9 mouse cellular contexts compared by ENCODE assay signal in genomic region chr7:80583981-80584380, GRCm38 (mm10). TPM values are rescaled to one million over a fixed set of nuclear protein-coding genes. Genes with fewer than 3 reads are reported as not detected.
A peak's percentile ranks its signal among the peaks of the same experiment; 100 is the strongest.
DNase-seq lines count a peak whose midpoint lies in the region; ATAC-seq lines count a peak whose summit lies in the region.
"Had no signal": no experiment of that assay in that cellular context is flagged by ENCODE, and none has a peak within 500 bp of the region (broad histone marks: within the 10 kb centered on the region; RNA-seq: fewer than 3 reads in every experiment).

No protein-coding gene starts in this region.

- H3K9ac ChIP-seq in liver, embryonic 12.5 days, result no peak overlapping the region
- no peak overlapping the region for H3K9ac ChIP-seq in forebrain, embryonic 11.5 days (ENCODE audit: low read length)
- H3K9ac ChIP-seq in hindbrain, embryonic 16.5 days (ENCODE audit: low read depth, low read length), result no peak overlapping the region
- H3K9ac ChIP-seq in midbrain, embryonic 12.5 days (replicated peaks), result no peak overlapping the region
- H3K9ac ChIP-seq: neural tube, embryonic 12.5 days had no signal

- no peaks in the 10 kb centered on the region for H3K9me3 ChIP-seq in liver, embryonic 12.5 days (replicated peaks)
- no peaks in the 10 kb centered on the region for H3K9me3 ChIP-seq in forebrain, embryonic 11.5 days (ENCODE audit: control insufficient read depth, low read length)
- H3K9me3 ChIP-seq in hindbrain, embryonic 16.5 days (ENCODE audit: control insufficient read depth, low read length), result no peaks in the 10 kb centered on the region
- H3K9me3 ChIP-seq in midbrain, embryonic 12.5 days, result no peaks in the 10 kb centered on the region
- H3K9me3 ChIP-seq: neural tube, embryonic 12.5 days had no signal

- H3K4me1 ChIP-seq in liver, embryonic 12.5 days, result peaks cover 23% of the 10 kb centered on the region
- peaks cover 5% of the 10 kb centered on the region; the same call in 1 of the 2 replicates for H3K4me1 ChIP-seq in forebrain, embryonic 11.5 days (replicated peaks; ENCODE audit: control insufficient read depth, insufficient read depth, low read length)
- H3K4me1 ChIP-seq in hindbrain, embryonic 16.5 days (ENCODE audit: control insufficient read depth, insufficient read depth, low read depth, low read length), result peaks cover 8% of the 10 kb centered on the region; the same call in 1 of the 2 replicates
- peaks cover 14% of the 10 kb centered on the region; the same call in 1 of the 2 replicates for H3K4me1 ChIP-seq in midbrain, embryonic 12.5 days

- H3K36me3 ChIP-seq in liver, embryonic 12.5 days, result peaks cover 7% of the 10 kb centered on the region
- H3K36me3 ChIP-seq in forebrain, embryonic 11.5 days (ENCODE audit: control insufficient read depth, insufficient read depth, low read length), result no peaks in the 10 kb centered on the region
- H3K36me3 ChIP-seq in hindbrain, embryonic 16.5 days (ENCODE audit: control insufficient read depth, insufficient read depth, low read length), result peaks cover 8% of the 10 kb centered on the region
- H3K36me3 ChIP-seq in midbrain, embryonic 12.5 days, result peaks cover 6% of the 10 kb centered on the region

- intact Hi-C loops in left cerebral cortex, postnatal 25 days (cut with DNase I), result loop anchor here (1.0 to 10.0 kb wide), 3 partner anchors 182 to 449 kb away; no protein-coding TSS in a partner anchor

- peak; percentile 26 for DNase-seq in liver
- peak; percentile 43 for DNase-seq in brain, embryonic 18.5 days (ENCODE audit: low read depth, low spot score)
- no peak for DNase-seq in forebrain, embryonic 11.5 days (ENCODE audit: low spot score)
- peak; percentile 54 to 69 for DNase-seq in left cerebral cortex, postnatal 25 days (ENCODE audit: low spot score in 2 of 2)
- peak; percentile 56 to 68 for DNase-seq in spleen, postnatal 36 days (ENCODE audit: low spot score in 2 of 2)

- H3K27ac ChIP-seq in liver, embryonic 12.5 days, result no peak overlapping the region
- no peak overlapping the region for H3K27ac ChIP-seq in forebrain, embryonic 11.5 days (ENCODE audit: low read depth, low read length)
- H3K27ac ChIP-seq in hindbrain, embryonic 16.5 days (ENCODE audit: low read depth, low read length), result no peak overlapping the region
- no peak overlapping the region for H3K27ac ChIP-seq in midbrain, embryonic 12.5 days (replicated peaks)
- H3K27ac ChIP-seq: neural tube, embryonic 12.5 days had no signal

- H3K4me3 ChIP-seq in liver, embryonic 12.5 days, result no peak overlapping the region
- H3K4me3 ChIP-seq in forebrain, embryonic 11.5 days (ENCODE audit: low read depth, low read length), result no peak overlapping the region
- no peak overlapping the region for H3K4me3 ChIP-seq in hindbrain, embryonic 16.5 days (ENCODE audit: low read length)
- H3K4me3 ChIP-seq in midbrain, embryonic 12.5 days, result no peak overlapping the region
- H3K4me3 ChIP-seq: neural tube, embryonic 12.5 days had no signal

- H3K27me3 ChIP-seq in liver, embryonic 12.5 days (replicated peaks), result peaks cover 5% of the 10 kb centered on the region; the same call in 1 of the 2 replicates
- no peaks in the 10 kb centered on the region for H3K27me3 ChIP-seq in forebrain, embryonic 11.5 days (ENCODE audit: control insufficient read depth, insufficient read depth, low read length)
- no peaks in the 10 kb centered on the region for H3K27me3 ChIP-seq in hindbrain, embryonic 16.5 days (replicated peaks; ENCODE audit: control insufficient read depth, insufficient read depth, low read length)
- H3K27me3 ChIP-seq in midbrain, embryonic 12.5 days, result no peaks in the 10 kb centered on the region; the same call in 1 of the 2 replicates
- H3K27me3 ChIP-seq: neural tube, embryonic 12.5 days had no signal

- 25% methylated on average over 6 of the region's 6 CpGs for WGBS in liver, embryonic 12.5 days (ENCODE audit: insufficient replicate concordance)
- WGBS in forebrain, embryonic 11.5 days, result 44% methylated on average over 6 of the region's 6 CpGs
- WGBS in hindbrain, embryonic 16.5 days, result 33% methylated on average over 6 of the region's 6 CpGs
- WGBS in midbrain, embryonic 12.5 days, result 42% methylated on average over 6 of the region's 6 CpGs

- no peak; the same call in 1 of the 2 replicates for ATAC-seq in liver, embryonic 12.5 days
- ATAC-seq in forebrain, embryonic 11.5 days (replicated peaks; ENCODE audit: low FRiP score), result peak; percentile 39; the same call in 1 of the 2 replicates
- peak; percentile 63; the same call in 1 of the 2 replicates for ATAC-seq in hindbrain, embryonic 16.5 days
- 0 out of 2 replicates have a peak, but pooled peaks have one; percentile 28 for ATAC-seq in midbrain, embryonic 12.5 days (ENCODE audit: low FRiP score, low read depth)

- H3K4me2 ChIP-seq in liver, embryonic 12.5 days, result no peak overlapping the region
- no peak overlapping the region for H3K4me2 ChIP-seq in forebrain, embryonic 11.5 days (ENCODE audit: low read depth, low read length, severe bottlenecking)
- no peak overlapping the region for H3K4me2 ChIP-seq in hindbrain, embryonic 16.5 days (ENCODE audit: low read length)
- H3K4me2 ChIP-seq in midbrain, embryonic 12.5 days (replicated peaks), result no peak overlapping the region
- H3K4me2 ChIP-seq: neural tube, embryonic 12.5 days had no signal

RNA-seq across cellular contexts. Expression of gene Blm, which starts 49.1 kb away (rescaled TPM):
- polyA plus RNA-seq in liver, embryonic 12.5 days (2016; fragmentation: Nextera tagmentation; extraction: Ambion mirVana), result 47.2 and 47.8 TPM in 2 replicates
- polyA plus RNA-seq in forebrain, embryonic 11.5 days (2014; fragmentation: Nextera tagmentation; extraction: Ambion mirVana), result 50.4 and 53.0 TPM in 2 replicates
- 7.3 and 9.6 TPM in 2 replicates for polyA plus RNA-seq in hindbrain, embryonic 16.5 days (2015; fragmentation: Nextera tagmentation; extraction: Ambion mirVana)
- total RNA-seq in left cerebral cortex, postnatal 25 days (2021), result 1 to 10 TPM; 3.1 to 4.3 TPM
- polyA plus RNA-seq in midbrain, embryonic 12.5 days (2016; fragmentation: Nextera tagmentation; extraction: Ambion mirVana), result 35.3 and 36.4 TPM in 2 replicates
